Mouse (Mus musculus) MEL (cell line): Measurements from ENCODE around the gene A730061H03Rik.
A peak's percentile ranks its signal among the peaks of the same experiment; 100 is the strongest.

ENCODE experiments used
- CHD2 ChIP-seq: IDR thresholded peaks from 2 replicates; pipeline ENCODE4 v1.6.1; 2011; ENCODE audit warnings: low read length, improper control_type of control experiment
- CTCF ChIP-seq, 3 experiments: IDR thresholded peaks in 2 of 3; conservative IDR thresholded peaks in 1 of 3; 2 replicates each; pipeline ENCODE4 v1.5.1; 2011 to 2012; ENCODE audit warnings: low read length in 3 of 3, low read depth in 2 of 3, mild to moderate bottlenecking in 2 of 3, improper control_type of control experiment in 1 of 3, inconsistent platforms in 1 of 3, mixed read lengths in 1 of 3, moderate library complexity in 1 of 3; ENCODE audit not compliant: control insufficient read depth in 1 of 3, insufficient read depth in 1 of 3, poor library complexity in 1 of 3, severe bottlenecking in 1 of 3
- E2F4 ChIP-seq: IDR thresholded peaks from 2 replicates; pipeline ENCODE4 v1.6.1; 2011; ENCODE audit warnings: low read depth, low read length, improper control_type of control experiment, borderline replicate concordance
- EP300 ChIP-seq, 2 experiments: IDR thresholded peaks; 2 replicates each; pipeline ENCODE4 v1.6.1; 2011; ENCODE audit warnings: improper control_type of control experiment in 2 of 2, low read length in 2 of 2, low read depth in 1 of 2, mild to moderate bottlenecking in 1 of 2
- GABPA ChIP-seq: IDR thresholded peaks from 2 replicates; pipeline ENCODE4 v1.6.1; 2012; ENCODE audit warnings: low read depth, mild to moderate bottlenecking, inconsistent platforms, low read length, improper control_type of control experiment, moderate library complexity
- POLR2A ChIP-seq, 2 experiments: IDR thresholded peaks; 2 replicates each; pipeline ENCODE4 v1.6.1; 2011 to 2012; ENCODE audit warnings: low read length in 2 of 2, mild to moderate bottlenecking in 2 of 2, control low read depth in 1 of 2, improper control_type of control experiment in 1 of 2, low read depth in 1 of 2, moderate library complexity in 1 of 2; ENCODE audit not compliant: control insufficient read depth in 1 of 2, insufficient read depth in 1 of 2, poor library complexity in 1 of 2
- POLR2AphosphoS2 ChIP-seq: IDR thresholded peaks from 2 replicates; pipeline ENCODE4 v1.6.1; 2011; ENCODE audit warnings: low read length, improper control_type of control experiment
- POLR2AphosphoS5 ChIP-seq: IDR thresholded peaks from 2 replicates; pipeline ENCODE4 v1.6.1; 2012; ENCODE audit warnings: low read depth, borderline replicate concordance, mild to moderate bottlenecking, inconsistent platforms, low read length, moderate library complexity, mixed read lengths
- TBP ChIP-seq: IDR thresholded peaks from 2 replicates; pipeline ENCODE4 v1.8.0; 2011; ENCODE audit warnings: low read depth, low read length, improper control_type of control experiment
- ZMIZ1 ChIP-seq: IDR thresholded peaks from 2 replicates; pipeline ENCODE4 v1.6.1; 2012; ENCODE audit warnings: low read depth, mild to moderate bottlenecking, inconsistent platforms, low read length, improper control_type of control experiment, moderate library complexity

GRCm38 (mm10) chr14:55591331-55591891 lies 31.2 kb upstream of the A730061H03Rik start, which contains the start of gene Rnf31:
- TF ChIP-seq GABPA, result no peak
- TF ChIP-seq CTCF (IDR thresholded peaks at IDR 0.05 in 2 of 3, conservative IDR thresholded peaks at IDR 0.05 in 1 of 3; ENCODE audit: control insufficient read depth in 1 of 3, insufficient read depth in 1 of 3, low read depth in 2 of 3, low read length in 3 of 3, poor library complexity in 1 of 3, severe bottlenecking in 1 of 3), result no peak
- TF ChIP-seq POLR2AphosphoS5, result no peak
- no peak; the same call in 1 of the 2 replicates for TF ChIP-seq E2F4
- TF ChIP-seq CHD2, result no peak
- TF ChIP-seq POLR2AphosphoS2, result peak; percentile 26; the same call in 1 of the 2 replicates
- no peak for TF ChIP-seq EP300 (IDR thresholded peaks at IDR 0.05; ENCODE audit: low read depth in 1 of 2, low read length in 2 of 2)
- TF ChIP-seq ZMIZ1, result no peak
- TF ChIP-seq TBP, result peak; percentile 41; the same call in 1 of the 2 replicates
- peak in 1 of 2 experiments; percentile 68; a peak in 3 of 4 replicates for TF ChIP-seq POLR2A (IDR thresholded peaks at IDR 0.05; ENCODE audit: control insufficient read depth in 1 of 2, insufficient read depth in 1 of 2, low read depth in 1 of 2, low read length in 2 of 2, poor library complexity in 1 of 2)
